Mouse (Mus musculus) fibroblast of lung, adult 2 months (primary cell): ENCODE data around the gene Cdh5.

ENCODE experiments used
- DNase-seq: peaks from one replicate; pipeline ENCODE4 v3.0.0-alpha.2; 2011; ENCODE audit warnings: low read depth

Cdh5 gene

DNA sequence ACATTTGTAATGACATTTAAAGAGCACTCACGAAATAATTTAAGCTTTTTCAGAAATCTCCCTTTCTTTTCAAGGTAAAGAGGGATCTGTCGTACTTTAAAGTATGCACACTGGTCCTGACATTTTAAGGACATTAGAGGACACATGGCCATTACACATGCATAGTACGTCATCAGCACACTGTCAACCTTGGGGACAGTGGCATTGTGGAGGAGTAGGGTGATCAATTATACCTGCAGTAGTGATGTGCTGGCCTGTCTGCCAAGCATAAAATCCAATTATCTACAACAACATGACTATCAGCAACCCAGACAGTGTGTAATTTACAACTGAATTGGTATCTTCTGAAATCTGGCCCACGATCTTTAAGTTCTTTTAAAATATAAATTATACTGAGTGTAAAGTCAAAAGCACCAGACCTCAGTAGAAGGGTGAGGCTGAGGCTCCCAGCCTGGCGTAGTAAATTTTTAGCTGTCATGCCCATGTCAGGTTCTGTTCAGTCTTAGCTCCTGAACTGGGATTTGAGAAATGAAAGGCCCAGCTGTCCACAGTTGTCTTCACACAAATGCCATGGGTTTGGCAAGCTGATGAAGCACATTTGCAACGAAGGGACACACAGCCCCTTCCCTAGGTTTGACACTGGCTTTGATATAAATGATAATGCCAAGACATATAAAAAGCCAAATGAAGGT is 89.5 kb downstream of the Cdh5 start:
- DNase-seq: no peak

DNA sequence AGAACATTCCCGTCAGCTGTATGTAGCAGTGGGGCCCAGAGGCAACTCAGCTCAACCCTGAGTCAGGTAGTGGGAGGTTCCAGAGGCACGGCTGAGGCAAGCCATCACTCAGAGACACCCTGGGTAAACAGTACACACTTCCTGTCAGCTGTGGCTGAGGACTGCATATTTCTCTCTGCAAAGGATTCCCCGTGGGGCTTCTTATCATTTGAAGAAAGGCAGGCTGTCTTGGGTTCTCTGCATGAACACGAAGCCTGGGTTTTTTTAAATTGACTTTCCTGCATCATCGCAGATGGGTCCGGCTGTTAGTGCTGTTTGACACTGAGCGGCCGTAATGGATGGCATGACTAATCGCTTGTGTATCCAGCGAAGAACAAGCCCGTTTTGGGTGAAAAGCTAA is 90.1 kb downstream of the Cdh5 start:
- no peak for DNase-seq
